Mouse (Mus musculus) embryonic facial prominence, embryonic 13.5 days (tissue): ENCODE measurements around the gene Ebf1. TPM values are rescaled to one million over a fixed set of nuclear protein-coding genes. Genes with fewer than 3 reads are reported as not detected.

ENCODE experiments used
- ATAC-seq: fragments of 200-750 bp; cut with Nextera tagmentation; 2 replicates; pipeline ENCODE4 v1.8.0; 2017; ENCODE audit warnings: low read depth; ENCODE audit not compliant: insufficient number of reproducible peaks, insufficient read depth, low FRiP score, low TSS enrichment
- H3K27ac ChIP-seq: fragments of 300-500 bp; sonication (generic); 2 replicates; pipeline ENCODE4 v1.5.1; 2015; ENCODE audit warnings: moderate library complexity, mild to moderate bottlenecking, inconsistent platforms
- H3K27me3 ChIP-seq: fragments of 300-500 bp; sonication (generic); 2 replicates; pipeline ENCODE4 v1.6.1; 2015; ENCODE audit warnings: mild to moderate bottlenecking, inconsistent platforms
- H3K36me3 ChIP-seq: fragments of 300-500 bp; sonication (generic); 2 replicates; pipeline ENCODE4 v1.6.1; 2015; ENCODE audit warnings: mild to moderate bottlenecking, inconsistent platforms
- H3K4me1 ChIP-seq: fragments of 300-500 bp; sonication (generic); 2 replicates; pipeline ENCODE4 v1.6.1; 2015; ENCODE audit warnings: inconsistent platforms
- H3K4me2 ChIP-seq: fragments of 300-500 bp; sonication (generic); 2 replicates; pipeline ENCODE4 v1.6.1; 2015; ENCODE audit warnings: moderate library complexity, mild to moderate bottlenecking, inconsistent platforms
- H3K4me3 ChIP-seq: fragments of 300-500 bp; sonication (generic); 2 replicates; pipeline ENCODE4 v1.5.1; 2015; ENCODE audit warnings: mild to moderate bottlenecking, inconsistent platforms
- H3K9ac ChIP-seq: fragments of 300-500 bp; sonication (generic); 2 replicates; pipeline ENCODE4 v1.6.1; 2015; ENCODE audit warnings: mild to moderate bottlenecking, inconsistent platforms
- H3K9me3 ChIP-seq: fragments of 300-500 bp; sonication (generic); 2 replicates; pipeline ENCODE4 v1.6.1; 2016; ENCODE audit warnings: inconsistent platforms
- WGBS: fragments of 180-500 bp; shearing (Covaris S2); methylation state at CpG from one replicate; pipeline ENCODE4 v1.1.7; 2015; ENCODE audit warnings: mixed read lengths; 5-methylcytosine and 5-hydroxymethylcytosine counted together
- polyA plus RNA-seq: library from polyadenylated mRNA; unstranded; fragments of >200 nt; fragmentation: Nextera tagmentation; extraction: Ambion mirVana; gene quantifications from 2 replicates; pipeline ENCODE4 v1.2.1, GENCODE M21; 2015

The Ebf1 gene
- polyA plus RNA-seq, 1 experiment from 2014 or later = 69.1 TPM

DNA sequence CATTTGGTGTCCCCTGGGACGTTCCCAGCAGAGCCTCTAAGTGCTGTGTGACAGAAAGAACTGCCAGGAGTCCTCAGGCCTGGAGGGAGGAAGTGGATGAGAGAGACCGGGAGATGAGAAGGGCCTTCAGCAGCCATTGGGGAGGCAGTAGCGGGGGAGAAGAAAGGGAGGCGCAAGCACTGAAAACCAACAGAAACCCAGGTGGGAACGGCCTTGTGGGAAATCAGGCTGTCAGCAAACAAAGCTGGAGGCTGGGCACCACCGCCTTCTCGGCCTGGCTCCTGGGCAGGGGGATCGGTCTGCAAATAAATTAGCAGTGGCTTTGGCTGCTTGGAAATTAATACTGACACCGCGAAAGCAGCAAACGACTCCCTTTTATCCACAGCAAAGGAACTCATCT, 409.6 kb downstream of the Ebf1 start:
- no peaks in the 10 kb centered on the region for H3K36me3 ChIP-seq
- H3K27me3 ChIP-seq = no peaks in the 10 kb centered on the region; the same call in 1 of the 2 replicates
- H3K9ac ChIP-seq = peak overlapping the region; percentile 44; the same call in 1 of the 2 replicates
- no peak for ATAC-seq
- H3K27ac ChIP-seq = 0 out of 2 replicates have a peak overlapping the region, but pooled peaks have one; percentile 28
- H3K4me1 ChIP-seq = peaks cover 14% of the 10 kb centered on the region
- H3K4me3 ChIP-seq = no peak overlapping the region
- no peaks in the 10 kb centered on the region for H3K9me3 ChIP-seq
- WGBS = 17% methylated on average over 11 of the region's 11 CpGs
- H3K4me2 ChIP-seq = peak overlapping the region; percentile 21; the same call in 1 of the 2 replicates

DNA sequence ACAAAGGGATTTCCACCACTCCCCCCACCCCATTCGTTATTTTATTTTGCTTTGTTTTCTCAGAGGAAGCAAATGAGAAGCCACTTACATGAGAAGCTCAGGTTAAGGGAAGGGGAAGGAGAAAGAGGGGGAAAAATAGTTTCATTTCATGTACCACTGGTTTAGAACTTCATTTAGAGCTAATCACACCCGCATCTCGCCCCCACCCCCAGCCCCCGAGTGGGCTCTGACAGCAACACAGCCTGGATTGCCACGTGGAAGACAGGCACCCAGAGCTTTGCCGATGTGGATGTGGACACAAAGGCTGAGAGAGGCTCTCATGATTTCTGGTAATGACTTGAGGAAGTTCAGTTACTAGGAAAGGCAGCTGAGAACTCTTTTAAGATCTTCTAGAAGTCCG, 410.0 kb downstream of the Ebf1 start:
- Histone ChIP-seq H3K27me3 (no peaks in the 10 kb centered on the region; the same call in 1 of the 2 replicates), H3K4me2 (peak overlapping the region; percentile 21; the same call in 1 of the 2 replicates), H3K36me3 (no peaks in the 10 kb centered on the region), H3K4me3 (no peak overlapping the region), H3K9me3 (no peaks in the 10 kb centered on the region), H3K4me1 (peaks cover 14% of the 10 kb centered on the region), H3K27ac (no peak overlapping the region), H3K9ac (peak overlapping the region; percentile 44; the same call in 1 of the 2 replicates)
- 59% methylated on average over 7 of the region's 7 CpGs for WGBS
- no peak for ATAC-seq

DNA sequence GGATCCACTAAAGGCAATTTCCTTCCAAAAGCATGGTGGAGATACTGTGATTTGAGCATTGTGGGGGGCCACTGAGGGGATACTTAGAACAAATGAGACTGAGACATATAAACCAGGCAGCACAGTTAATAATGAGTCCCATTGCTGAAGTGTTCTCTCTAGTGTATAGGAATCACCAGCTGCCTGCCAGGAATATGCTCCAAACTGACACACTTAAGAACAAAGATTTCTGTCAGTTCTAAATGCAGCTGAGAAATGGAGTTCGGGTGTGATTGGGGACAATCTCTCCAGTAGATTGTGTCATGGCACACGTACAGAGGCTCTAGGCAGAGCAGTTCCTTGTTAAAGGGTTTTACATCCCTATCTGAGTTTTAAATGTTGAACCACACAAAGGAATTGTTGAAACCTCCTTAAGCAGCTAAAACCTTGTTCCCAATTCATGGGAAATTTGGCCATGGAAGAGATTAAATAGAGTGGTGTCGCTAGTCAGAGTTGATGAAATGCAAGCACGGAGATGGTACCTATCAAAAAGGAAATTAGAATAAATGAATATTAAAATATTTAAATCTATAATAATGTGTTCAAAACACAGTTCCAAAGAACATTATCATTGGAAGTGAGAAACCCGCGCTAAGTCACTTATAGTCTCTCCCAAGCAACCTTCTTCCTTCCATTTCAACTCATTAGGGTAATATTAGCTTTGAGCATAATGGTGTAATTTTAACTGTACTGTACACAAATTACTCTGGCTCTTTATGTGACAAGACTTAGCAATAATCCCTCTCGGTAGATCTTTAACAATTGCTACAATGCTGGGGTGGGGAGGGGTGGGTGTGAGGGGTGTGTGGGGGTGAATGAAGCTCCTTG, 438.9 kb downstream of the Ebf1 start:
- Histone ChIP-seq H3K27me3 (no peaks in the 10 kb centered on the region), H3K4me3 (no peak overlapping the region), H3K4me2 (no peak overlapping the region), H3K36me3 (no peaks in the 10 kb centered on the region), H3K9ac (no peak overlapping the region), H3K4me1 (no peaks in the 10 kb centered on the region), H3K27ac (no peak overlapping the region), H3K9me3 (no peaks in the 10 kb centered on the region; the same call in 1 of the 2 replicates)
- WGBS = 84% methylated on average over 7 of the region's 7 CpGs
- ATAC-seq = no peak

Other genes starting within 250 kb of the Ebf1 start
- gene Il12b, start 217.3 kb upstream of the Ebf1 start, polyA plus RNA-seq = not detected in 2 replicates
- gene Ublcp1, start 146.8 kb upstream of the Ebf1 start, polyA plus RNA-seq = 72.8 and 77.4 TPM in 2 replicates
- 73.6 and 78.2 TPM in 2 replicates for gene Rnf145, start 98.4 kb upstream of the Ebf1 start, polyA plus RNA-seq